Mouse (Mus musculus) adrenal gland, adult 8-10 months (tissue): ENCODE measurements around the gene Slc16a4. TPM values are rescaled to one million over a fixed set of nuclear protein-coding genes. Genes with fewer than 3 reads are reported as not detected.

Experiments
- total RNA-seq, 4 experiments: library from RNA; stranded (reverse); gene quantifications; 2 replicates each; pipeline ENCODE4 v1.2.4; 2022

Gene Slc16a4
- total RNA-seq, 4 experiments from 2014 or later = 0.12 to 0.86 (median 0.31) TPM

Other genes with a start within 250 kb of the Slc16a4 start
- gene Kcna2, start 190.1 kb upstream of the Slc16a4 start, total RNA-seq = 1 to 10 TPM in 2 of 4 experiments, under 1 TPM in 2; 0.61 to 2.3 (median 1.1) TPM
- gene Kcna10, start 108.2 kb upstream of the Slc16a4 start, total RNA-seq = not detected
- under 1 TPM in 3 of 4 experiments, not detected in 1; 0.20 to 0.31 (median 0.28) TPM for gene Cym, start 69.5 kb upstream of the Slc16a4 start, total RNA-seq
- gene A630076J17Rik, start 60.6 kb upstream of the Slc16a4 start, total RNA-seq = not detected
- gene Prok1, start 51.5 kb upstream of the Slc16a4 start, total RNA-seq = 1 to 10 TPM in 1 of 4 experiments, under 1 TPM in 2, not detected in 1; 0.35 to 1.0 (median 0.52) TPM
- gene Lamtor5, start 12.4 kb upstream of the Slc16a4 start, total RNA-seq = 10 to 100 TPM; 78.3 to 97.4 (median 85.7) TPM
- gene Rbm15, start 42.4 kb downstream of the Slc16a4 start, total RNA-seq = 10 to 100 TPM; 30.6 to 48.1 (median 36.7) TPM
- 10 to 100 TPM; 10.3 to 19.0 (median 12.7) TPM for gene Kcnc4, start 168.3 kb downstream of the Slc16a4 start, total RNA-seq
- 10 to 100 TPM in 2 of 4 experiments, 1 to 10 TPM in 2; 8.9 to 20.2 (median 13.4) TPM for gene Slc6a17, start 226.8 kb downstream of the Slc16a4 start, total RNA-seq